Mouse (Mus musculus): ENCODE data around the gene Dedd.
A peak's percentile ranks its signal among the peaks of the same experiment; 100 is the strongest.

DNA sequence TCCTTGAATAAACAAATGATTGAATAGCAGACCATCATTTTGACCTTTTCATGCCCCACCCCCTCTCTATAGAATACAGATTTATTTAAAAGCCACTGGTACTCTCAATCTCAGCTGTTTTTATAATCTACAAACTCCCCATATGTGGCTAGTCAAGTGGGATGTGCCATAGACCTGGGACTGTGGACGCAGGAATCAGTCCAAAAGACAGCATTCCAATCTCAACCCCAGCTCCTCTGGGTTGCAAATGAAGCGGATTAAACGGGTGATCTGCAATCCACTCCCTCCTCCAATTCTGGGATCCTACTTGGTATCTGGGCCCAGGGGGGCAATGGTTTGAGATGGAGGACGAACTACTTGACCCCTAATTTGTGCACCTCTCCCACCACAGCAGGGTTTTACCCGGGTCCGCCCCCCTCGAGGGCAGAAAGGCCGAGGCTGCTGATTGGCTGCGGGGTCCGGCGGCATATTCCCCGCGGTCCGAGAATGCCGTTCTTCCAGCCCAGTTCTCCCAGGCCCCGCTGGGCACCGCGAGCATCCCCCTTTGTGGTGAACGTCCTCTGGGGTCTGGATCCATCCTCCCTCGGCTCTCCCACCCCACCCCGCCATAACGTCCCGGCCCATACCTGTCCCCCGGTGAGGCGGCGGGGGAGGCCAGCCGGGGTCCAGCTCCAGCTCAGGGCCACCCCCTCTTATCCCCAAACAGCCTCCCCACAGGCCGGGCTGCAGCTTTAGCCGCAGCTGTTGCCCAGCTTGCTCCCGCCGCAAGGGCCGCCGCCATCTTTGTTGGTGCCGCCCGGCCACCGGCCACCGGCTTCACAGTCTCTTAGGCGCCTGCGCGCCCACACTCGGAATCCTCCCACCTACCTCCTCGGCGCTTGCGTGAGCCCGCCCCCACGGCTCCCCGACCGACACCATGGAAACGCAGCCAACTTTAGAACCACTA lies 41.5 kb upstream of the Dedd start, which contains the start of gene Usp21:
- no peak for TF ChIP-seq CTCF (IDR thresholded peaks at IDR 0.05; ENCODE audit: extremely low read depth, insufficient read length, insufficient replicate concordance, low read depth, low read length)
- TF ChIP-seq POLR2A (IDR thresholded peaks at IDR 0.05; ENCODE audit: low read depth, low read length), result peak; percentile 75
